Mouse (Mus musculus) urinary bladder, postnatal 4 days (tissue): ENCODE data around the gene Zfp536.
"Not testable (repeated sequence)": the region's sequence is repeated elsewhere in the genome, so short reads cannot be mapped to it uniquely, and the experiment has no call there.

Experiments used
- DNase-seq, 2 experiments: peaks; one replicate each; pipeline ENCODE4 v3.0.0; 2021 to 2022; ENCODE audit warnings: low spot score in 2 of 2

The Zfp536 gene

DNA sequence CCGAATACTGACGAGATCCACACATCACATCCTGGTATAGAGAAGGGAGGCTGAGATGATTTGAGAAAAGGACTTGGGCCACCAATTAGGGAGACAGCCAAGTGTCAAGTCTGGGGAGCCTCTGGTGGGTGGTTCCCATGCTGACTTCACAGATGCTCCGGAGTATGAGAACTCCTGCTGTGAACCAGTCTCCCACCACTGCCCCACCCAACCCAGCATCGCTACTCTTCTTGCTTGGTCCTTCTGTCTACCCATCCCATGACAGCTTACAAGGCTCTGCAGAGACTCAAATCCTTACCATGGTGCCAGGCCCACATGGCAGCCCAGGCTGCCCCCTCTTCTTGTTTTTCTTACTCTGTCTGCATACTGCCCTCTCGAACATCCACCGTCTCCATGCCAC lies 165.5 kb downstream of the Zfp536 start:
- no peak for DNase-seq

DNA sequence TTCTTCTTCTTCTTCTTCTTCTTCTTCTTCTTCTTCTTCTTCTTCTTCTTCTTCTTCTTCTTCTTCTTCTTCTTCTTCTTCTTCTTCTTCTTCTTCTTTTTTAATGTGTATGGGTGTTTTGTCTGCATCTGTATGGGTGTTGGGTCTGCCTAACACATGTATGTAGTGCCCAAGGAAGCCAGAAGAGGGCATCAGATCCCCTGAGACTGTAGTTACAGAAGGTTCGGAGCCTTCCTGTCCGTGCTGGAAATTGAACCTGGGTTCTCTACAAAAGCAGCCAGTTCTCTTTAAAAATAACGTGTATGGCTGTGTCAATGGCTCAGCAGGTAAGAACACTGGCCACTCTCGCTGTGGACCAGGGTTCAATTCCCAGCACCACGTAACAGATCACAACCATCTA lies 167.0 kb downstream of the Zfp536 start:
- no peak for DNase-seq

GRCm38 (mm10) chr7:37603525-37603909 lies 169.9 kb downstream of the Zfp536 start:
- DNase-seq: not testable (repeated sequence)

- no peak for DNase-seq
Measured at GRCm38 (mm10) chr7:37602871-37603524, 170.4 kb downstream of the Zfp536 start.

GRCm38 (mm10) chr7:37600318-37600717 lies 173.1 kb downstream of the Zfp536 start:
- no peak for DNase-seq

DNA sequence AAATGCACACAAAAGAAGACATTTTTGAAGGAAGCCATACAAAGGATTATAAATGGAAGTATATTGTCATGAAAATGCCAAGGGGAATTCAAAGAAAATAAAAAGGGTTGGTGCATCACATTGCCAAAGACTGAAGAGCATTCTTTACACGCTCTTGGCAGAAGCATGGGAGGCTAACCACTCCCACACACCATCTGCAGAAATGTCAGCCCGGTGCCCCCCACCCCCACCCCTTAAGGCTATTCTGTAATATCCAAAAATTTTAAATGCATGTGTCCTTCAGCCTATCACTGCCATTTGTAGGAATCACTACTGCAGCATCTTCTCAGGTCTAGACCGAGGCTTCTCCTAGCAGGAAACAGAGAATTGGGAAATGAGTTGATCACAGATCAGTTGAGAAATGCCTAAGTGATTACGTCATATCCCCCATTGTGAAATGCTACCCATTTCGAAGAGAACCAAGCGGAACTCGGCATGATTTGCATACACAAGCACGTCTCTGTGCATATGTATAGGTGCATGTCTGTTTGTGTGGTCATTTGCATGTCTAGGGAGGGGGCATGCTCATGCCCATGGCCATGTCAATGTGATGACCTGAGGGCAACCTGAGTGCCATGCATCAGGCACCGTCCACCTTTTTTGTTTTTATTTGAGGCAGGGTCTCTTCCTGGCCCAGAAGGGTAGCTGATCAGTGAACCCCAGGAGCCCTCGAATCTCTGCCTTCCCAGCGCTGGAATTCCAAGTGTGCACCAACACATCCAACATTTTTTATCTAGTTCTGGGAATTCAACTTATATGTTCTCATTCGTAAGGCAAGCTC lies 179.0 kb downstream of the Zfp536 start:
- DNase-seq: no peak

DNA sequence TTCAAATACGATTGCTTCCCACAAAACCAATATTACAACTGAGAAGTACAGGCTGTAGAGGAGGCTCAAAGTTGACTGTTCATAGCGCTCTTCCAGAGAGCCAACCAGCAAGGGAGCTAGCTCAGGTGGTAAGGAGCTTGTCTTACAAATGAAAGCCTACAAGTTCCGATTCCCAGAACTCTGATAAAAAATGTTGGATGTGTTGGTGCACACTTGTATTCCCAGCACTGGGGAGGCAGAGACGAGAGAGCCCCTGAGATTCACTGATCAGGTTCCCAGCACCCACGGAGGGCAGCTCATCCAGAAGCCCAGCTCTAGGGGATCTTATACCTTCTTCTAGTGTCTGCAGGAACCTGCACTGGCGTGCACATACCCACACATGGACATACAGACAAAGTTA lies 179.9 kb downstream of the Zfp536 start:
- no peak for DNase-seq

DNA sequence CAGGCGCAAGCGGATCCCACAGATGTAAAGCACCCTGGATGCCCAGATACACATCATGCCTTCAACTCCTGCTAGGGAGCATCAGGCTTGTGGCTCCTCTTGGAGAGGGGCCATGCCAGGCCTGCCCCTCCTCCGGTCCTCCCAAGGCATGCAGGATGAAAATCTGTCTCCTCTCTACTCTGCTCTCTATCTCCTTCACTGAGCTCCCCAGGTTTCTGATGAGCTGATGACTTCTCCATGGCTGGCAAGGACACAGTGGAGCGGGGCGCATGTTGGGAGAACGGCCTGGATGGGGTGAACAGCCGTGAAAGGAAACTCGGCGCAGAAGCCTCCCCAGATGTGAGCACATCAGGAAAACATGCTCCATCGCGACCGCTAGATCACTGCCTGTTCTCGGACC lies 186.7 kb downstream of the Zfp536 start:
- no peak for DNase-seq

DNA sequence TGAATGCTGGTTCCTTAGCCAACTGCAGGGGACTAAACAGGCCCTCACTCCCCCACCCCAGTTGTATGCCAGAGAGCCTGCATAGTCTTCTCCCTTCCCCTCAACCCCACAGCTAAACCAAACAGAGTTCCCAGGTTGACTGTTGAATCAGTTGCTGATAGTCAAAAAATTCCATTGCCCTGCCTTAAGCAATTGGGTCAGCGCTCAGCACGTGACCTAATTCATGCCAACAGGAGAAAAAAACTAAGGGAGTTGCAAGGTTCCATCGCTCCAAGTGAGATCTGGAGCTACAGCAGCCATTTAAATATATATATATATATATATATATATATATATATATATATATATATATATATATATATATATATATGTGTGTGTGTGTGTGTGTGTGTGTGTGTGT lies 192.2 kb downstream of the Zfp536 start:
- no peak for DNase-seq

DNA sequence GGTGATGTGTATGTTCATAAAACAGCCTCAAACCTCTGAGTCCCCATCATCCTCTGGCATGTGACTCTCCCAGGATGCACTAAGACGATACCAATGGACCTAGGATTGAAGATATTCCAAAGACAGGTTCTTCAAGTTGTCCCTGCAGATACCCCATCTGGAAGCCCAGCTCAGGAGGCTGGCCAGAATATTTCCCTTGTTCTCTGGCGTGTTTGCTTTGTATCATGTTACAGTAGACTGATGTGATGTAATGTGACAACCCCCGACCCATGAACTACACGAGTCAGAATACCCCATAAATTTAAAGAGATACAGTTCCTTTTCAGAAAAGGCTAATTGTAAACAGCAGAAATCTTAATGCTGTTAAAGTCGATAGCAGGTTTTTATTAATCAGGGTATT lies 192.9 kb downstream of the Zfp536 start:
- no peak for DNase-seq

DNA sequence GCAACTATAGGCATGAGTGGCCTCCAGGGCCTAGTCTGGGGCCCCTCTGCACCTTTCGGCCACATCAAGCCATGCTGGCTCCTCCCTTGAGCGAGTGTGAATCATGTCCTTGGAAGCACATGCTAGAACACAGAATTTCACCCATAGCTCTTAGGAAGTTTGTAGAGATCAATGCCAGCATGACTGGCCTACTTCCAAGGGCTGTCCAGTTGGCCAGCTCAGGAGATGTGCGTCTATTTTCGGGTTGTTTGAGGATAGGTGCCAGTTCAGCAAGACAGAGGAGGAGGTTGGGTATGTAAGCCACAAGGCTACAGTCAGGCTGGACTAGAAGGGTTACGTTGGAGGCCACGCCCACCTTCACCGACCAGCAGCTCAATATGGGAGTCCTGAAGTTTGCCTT lies 201.4 kb downstream of the Zfp536 start:
- DNase-seq: no peak

GRCm38 (mm10) chr7:37568811-37569500 lies 204.5 kb downstream of the Zfp536 start:
- no peak for DNase-seq

GRCm38 (mm10) chr7:37568041-37568440 lies 205.4 kb downstream of the Zfp536 start:
- DNase-seq: no peak

DNA sequence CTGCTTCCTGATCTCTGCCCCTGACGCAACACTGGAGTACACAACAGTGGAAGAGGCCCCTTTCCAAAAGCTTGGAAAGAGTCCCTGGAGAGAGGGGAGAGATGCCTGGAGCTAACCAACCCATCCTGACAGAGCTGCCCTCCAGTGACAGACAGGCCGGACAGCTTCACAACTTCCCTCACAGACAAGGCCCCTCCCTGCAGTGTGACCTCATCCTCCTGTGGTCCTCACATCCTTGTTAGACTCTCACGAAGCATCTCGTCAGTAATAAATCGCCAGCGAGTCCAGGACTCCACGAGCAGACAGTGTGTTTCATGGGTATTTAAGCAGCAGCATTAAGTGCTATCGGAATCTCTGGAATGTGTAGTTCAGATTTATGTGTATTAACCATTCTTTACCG lies 207.4 kb downstream of the Zfp536 start:
- DNase-seq: no peak

DNA sequence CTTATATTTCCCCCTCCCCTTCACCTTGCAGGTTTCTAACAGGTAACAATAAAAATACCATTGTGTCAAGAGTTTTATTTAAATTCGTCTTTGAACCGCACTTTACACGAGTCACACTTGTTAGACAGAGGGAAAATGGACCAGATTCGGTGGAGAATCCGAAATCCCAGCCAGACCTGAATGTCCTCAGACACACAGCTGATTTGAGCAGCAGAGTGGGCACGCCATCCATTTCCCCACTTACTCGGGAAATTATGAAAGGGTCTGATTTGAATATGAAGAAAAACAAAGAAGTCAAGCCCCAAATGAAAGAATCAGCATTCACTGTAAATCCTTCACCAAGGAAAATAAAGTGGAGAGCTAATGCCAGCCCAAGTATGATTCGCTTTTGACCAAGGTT lies 208.1 kb downstream of the Zfp536 start:
- no peak for DNase-seq

- DNase-seq: no peak
Measured at GRCm38 (mm10) chr7:37564644-37565043, 208.8 kb downstream of the Zfp536 start.

DNA sequence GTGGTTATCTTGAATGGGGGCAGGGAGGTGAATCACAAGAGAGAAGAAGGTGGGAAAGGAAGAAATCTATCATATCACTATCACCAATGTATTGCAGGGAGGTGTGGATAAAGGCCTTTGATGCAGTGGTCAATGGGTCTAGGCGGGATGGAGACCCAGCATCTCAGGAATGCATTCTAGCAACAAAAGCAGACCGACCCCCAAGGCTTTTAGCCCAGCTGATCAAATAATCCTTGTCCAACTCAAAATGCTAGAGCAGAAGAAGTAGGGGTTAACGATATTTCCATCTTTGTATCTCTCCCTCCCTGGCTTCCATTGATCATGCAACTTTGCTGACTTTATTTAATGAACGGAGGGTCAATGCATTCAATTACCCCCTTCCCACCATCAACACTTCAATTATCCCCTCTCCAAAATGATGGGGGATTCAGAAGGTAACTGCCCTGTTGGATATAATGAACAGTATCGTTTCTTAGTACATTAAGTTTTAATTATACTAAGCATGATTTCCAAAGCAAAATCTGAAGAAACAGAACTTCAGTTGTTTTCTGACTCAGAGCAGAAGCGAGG lies 209.5 kb downstream of the Zfp536 start:
- DNase-seq: no peak

GRCm38 (mm10) chr7:37563171-37563574 lies 210.3 kb downstream of the Zfp536 start:
- DNase-seq: peak in 1 of 2 experiments; percentile 23

- DNase-seq: no peak
Measured at GRCm38 (mm10) chr7:37562505-37562904, 210.9 kb downstream of the Zfp536 start.

DNA sequence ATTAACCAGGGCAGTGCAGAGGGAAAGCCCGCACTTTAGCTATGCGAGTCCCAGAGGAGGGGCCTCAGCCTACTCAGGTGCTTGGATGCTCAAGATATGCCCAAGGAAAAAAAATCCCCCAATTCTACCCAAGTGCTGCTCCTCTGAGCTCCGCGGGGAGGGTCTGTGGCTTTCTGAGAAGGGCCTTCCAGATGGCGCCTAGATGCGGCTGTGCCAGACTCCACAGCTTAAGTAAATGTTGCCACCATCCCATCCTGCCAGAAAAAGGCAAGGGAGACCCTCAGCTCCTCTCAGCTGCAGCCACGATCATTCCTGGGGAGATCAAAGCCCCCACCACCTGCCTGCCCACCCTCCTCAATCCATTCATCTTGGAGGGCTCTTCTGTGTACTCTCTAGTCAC lies 212.9 kb downstream of the Zfp536 start:
- DNase-seq: no peak

GRCm38 (mm10) chr7:37559851-37560250 lies 213.6 kb downstream of the Zfp536 start:
- DNase-seq: no peak

GRCm38 (mm10) chr7:37559341-37559740 lies 214.1 kb downstream of the Zfp536 start:
- no peak for DNase-seq
